Mouse (Mus musculus) erythroblast, embryonic 14.5 days (primary cell): ENCODE measurements around the gene Tbx21. TPM values are rescaled to one million over a fixed set of nuclear protein-coding genes. Genes with fewer than 3 reads are reported as not detected.

Experiments
- H3K27me3 ChIP-seq: 2 replicates; pipeline ENCODE4 v1.6.1; 2012; ENCODE audit warnings: inconsistent platforms; ENCODE audit not compliant: control insufficient read depth
- H3K36me3 ChIP-seq: 2 replicates; pipeline ENCODE4 v1.6.1; 2012; ENCODE audit warnings: mild to moderate bottlenecking, inconsistent platforms; ENCODE audit not compliant: control insufficient read depth
- H3K4me1 ChIP-seq: 2 replicates; pipeline ENCODE4 v1.6.1; 2012; ENCODE audit warnings: inconsistent platforms; ENCODE audit not compliant: control insufficient read depth
- H3K4me3 ChIP-seq: replicated peaks from 2 replicates; pipeline ENCODE3; 2012; ENCODE audit warnings: moderate library complexity, mild to moderate bottlenecking, inconsistent platforms
- H3K9me3 ChIP-seq: 2 replicates; pipeline ENCODE4 v1.6.1; 2012; ENCODE audit warnings: low read length, inconsistent platforms, mixed read lengths; ENCODE audit not compliant: control insufficient read depth
- GATA1 ChIP-seq: IDR thresholded peaks from 2 replicates; pipeline ENCODE4 v1.6.1; 2012; ENCODE audit warnings: low read length, inconsistent platforms, mixed read lengths
- TAL1 ChIP-seq: IDR thresholded peaks from 3 replicates; pipeline ENCODE4 v1.6.1; 2012; ENCODE audit warnings: low read length, inconsistent platforms, mixed read lengths
- polyA plus RNA-seq: library from polyadenylated mRNA; stranded (reverse); fragments of >175 nt; gene quantifications from 2 replicates; pipeline ENCODE4 v1.2.3, GENCODE M21; 2012

Gene Tbx21
- polyA plus RNA-seq, 1 experiment, result not detected

DNA sequence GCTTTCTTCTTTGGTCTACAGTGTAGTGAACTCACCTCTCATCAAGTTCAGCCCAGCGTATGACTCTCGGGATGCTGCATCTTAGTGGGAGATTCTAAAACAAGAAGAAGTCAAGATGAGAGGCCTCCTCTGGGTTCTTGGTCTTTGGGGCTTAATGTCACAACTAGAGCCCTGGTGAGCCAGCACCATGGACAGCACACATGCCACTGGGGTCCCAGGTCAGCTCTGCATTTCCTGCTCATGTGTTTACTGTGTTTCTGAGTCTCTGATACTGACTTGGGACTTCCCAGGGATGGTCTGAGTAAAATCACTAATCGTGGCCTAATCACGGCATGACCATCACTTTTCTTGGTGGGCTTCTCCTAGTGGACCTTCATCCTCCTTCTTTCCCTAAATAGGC, 36.4 kb downstream of the Tbx21 start:
- H3K27me3 ChIP-seq, result peaks cover 6% of the 10 kb centered on the region
- H3K9me3 ChIP-seq, result peaks cover 7% of the 10 kb centered on the region
- TF ChIP-seq TAL1 (no peak), GATA1 (no peak)

DNA sequence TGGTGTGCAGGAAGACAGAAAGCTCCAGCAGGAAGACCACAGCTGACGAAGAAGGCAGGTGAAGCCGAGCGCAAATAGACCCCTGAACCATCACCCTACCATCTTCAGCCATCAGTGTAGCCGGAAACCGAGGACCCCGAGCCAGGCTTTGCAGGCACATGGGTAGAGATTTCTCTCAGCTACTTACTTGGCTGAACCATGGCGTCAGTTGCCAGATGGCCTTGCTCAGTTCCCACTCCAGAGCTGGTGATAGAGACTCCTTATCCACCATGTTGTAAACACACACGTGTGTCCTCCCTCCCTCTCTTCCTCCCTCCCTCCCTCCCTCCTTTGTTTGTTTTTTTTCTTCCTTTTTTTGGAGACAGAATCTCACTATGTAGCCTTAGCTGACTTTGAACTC, 40.9 kb downstream of the Tbx21 start:
- Histone ChIP-seq H3K9me3 (no peaks in the 10 kb centered on the region), H3K36me3 (no peaks in the 10 kb centered on the region), H3K4me3 (no peak overlapping the region), H3K27me3 (no peaks in the 10 kb centered on the region), H3K4me1 (no peaks in the 10 kb centered on the region)
- TF ChIP-seq GATA1 (no peak), TAL1 (no peak)

More for the DNA sequence above, 36.4 kb downstream of the Tbx21 start:
- Histone ChIP-seq H3K4me3 (no peak overlapping the region), H3K4me1 (no peaks in the 10 kb centered on the region), H3K36me3 (no peaks in the 10 kb centered on the region)

- H3K4me1 ChIP-seq, result no peaks in the 10 kb centered on the region
- no peaks in the 10 kb centered on the region for H3K9me3 ChIP-seq
- no peak overlapping the region for H3K4me3 ChIP-seq
- no peak for TF ChIP-seq TAL1
- no peak for TF ChIP-seq GATA1
- H3K27me3 ChIP-seq, result no peaks in the 10 kb centered on the region
- H3K36me3 ChIP-seq, result peaks cover 11% of the 10 kb centered on the region
These were observed 42.6 kb downstream of the Tbx21 start for GRCm38 (mm10) chr11:97072533-97072932.

GRCm38 (mm10) chr11:97071129-97071528, 44.0 kb downstream of the Tbx21 start:
- TF ChIP-seq GATA1 (no peak), TAL1 (no peak)
- no peaks in the 10 kb centered on the region for H3K27me3 ChIP-seq
- H3K4me3 ChIP-seq, result no peak overlapping the region
- H3K9me3 ChIP-seq, result no peaks in the 10 kb centered on the region
- H3K36me3 ChIP-seq, result peaks cover 16% of the 10 kb centered on the region
- H3K4me1 ChIP-seq, result no peaks in the 10 kb centered on the region; the same call in 1 of the 2 replicates

GRCm38 (mm10) chr11:97069770-97070169, 45.4 kb downstream of the Tbx21 start:
- Histone ChIP-seq H3K4me1 (no peaks in the 10 kb centered on the region; the same call in 1 of the 2 replicates), H3K4me3 (no peak overlapping the region), H3K36me3 (peaks cover 16% of the 10 kb centered on the region), H3K27me3 (no peaks in the 10 kb centered on the region), H3K9me3 (no peaks in the 10 kb centered on the region)
- TF ChIP-seq GATA1 (no peak), TAL1 (no peak)

GRCm38 (mm10) chr11:97069333-97069732, 45.8 kb downstream of the Tbx21 start:
- Histone ChIP-seq H3K27me3 (no peaks in the 10 kb centered on the region), H3K36me3 (peaks cover 16% of the 10 kb centered on the region), H3K4me1 (no peaks in the 10 kb centered on the region; the same call in 1 of the 2 replicates), H3K4me3 (no peak overlapping the region), H3K9me3 (no peaks in the 10 kb centered on the region)
- no peak for TF ChIP-seq GATA1
- TF ChIP-seq TAL1, result no peak

DNA sequence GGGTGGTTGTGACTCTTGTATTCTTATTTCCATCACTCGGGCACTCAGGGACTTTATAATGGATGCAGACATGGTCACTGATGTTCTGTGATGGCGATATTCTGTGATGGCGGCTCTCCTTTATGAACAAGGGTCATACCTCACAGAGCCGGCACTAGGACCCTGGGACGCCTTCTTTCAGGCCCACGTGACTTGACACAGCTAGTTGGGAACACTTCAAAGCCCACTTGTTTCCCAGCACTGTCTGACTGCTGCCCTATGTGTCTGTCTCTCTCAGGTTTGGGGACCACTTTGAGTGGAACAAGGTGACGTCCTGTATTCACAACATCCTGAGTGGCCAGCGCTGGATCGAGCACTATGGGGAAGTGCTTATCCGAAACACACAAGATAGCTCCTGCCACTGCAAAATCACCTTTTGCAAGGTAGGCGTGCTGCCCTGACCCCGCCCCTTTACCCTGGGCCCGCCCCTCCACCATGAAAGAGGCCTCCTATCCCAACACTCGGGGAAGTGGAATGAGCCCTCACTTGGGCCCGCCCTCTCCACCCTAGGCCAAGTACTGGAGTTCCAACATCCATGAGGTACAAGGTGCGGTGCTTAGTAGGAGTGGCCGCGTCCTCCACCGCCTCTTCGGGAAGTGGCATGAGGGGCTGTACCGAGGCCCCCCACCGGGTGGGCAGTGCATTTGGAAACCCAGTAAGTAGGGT, 48.3 kb downstream of the Tbx21 start:
- H3K4me1 ChIP-seq, result no peaks in the 10 kb centered on the region; the same call in 1 of the 2 replicates
- no peaks in the 10 kb centered on the region for H3K27me3 ChIP-seq
- TF ChIP-seq TAL1 (no peak), GATA1 (no peak)
- no peaks in the 10 kb centered on the region for H3K9me3 ChIP-seq
- peaks cover 16% of the 10 kb centered on the region for H3K36me3 ChIP-seq
- H3K4me3 ChIP-seq, result no peak overlapping the region

DNA sequence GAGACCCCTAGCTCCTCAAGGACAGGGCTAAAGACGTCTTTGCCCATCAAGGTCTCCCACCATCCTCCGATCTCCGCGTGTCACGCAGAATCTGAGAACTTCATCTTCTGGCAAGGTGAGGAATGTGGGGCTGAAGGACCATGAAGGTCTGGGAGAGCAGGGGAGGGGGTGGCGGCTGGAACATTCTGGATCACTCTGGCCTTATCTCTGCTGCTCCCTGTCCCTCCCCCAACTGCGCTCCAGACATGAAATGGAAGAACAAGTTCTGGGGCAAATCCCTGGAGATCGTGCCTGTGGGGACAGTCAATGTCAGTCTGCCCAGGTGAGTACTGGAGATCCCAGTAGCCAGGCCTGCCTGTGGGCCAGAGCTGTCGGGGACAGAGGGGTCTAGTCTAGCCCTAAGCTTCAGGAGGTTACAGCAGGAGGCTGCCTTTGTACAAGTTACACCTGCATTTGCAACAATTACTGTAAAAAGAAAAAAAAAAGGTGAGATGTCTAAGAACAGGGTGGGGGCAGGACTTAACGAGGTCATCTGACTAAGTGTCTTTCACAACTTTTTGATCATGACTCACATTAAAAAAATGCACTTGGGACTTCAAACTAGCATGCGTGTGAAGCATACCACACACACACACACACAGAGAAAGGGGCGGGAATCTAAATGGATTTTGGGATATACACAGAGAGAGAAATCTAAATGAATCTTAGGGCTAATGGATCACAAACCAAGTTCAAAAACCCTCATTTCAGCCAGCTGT, 49.4 kb downstream of the Tbx21 start:
- no peaks in the 10 kb centered on the region for H3K27me3 ChIP-seq
- H3K9me3 ChIP-seq, result no peaks in the 10 kb centered on the region
- H3K36me3 ChIP-seq, result peaks cover 24% of the 10 kb centered on the region
- H3K4me1 ChIP-seq, result peaks cover 9% of the 10 kb centered on the region
- TF ChIP-seq GATA1, result no peak
- TF ChIP-seq TAL1, result no peak
- no peak overlapping the region for H3K4me3 ChIP-seq

DNA sequence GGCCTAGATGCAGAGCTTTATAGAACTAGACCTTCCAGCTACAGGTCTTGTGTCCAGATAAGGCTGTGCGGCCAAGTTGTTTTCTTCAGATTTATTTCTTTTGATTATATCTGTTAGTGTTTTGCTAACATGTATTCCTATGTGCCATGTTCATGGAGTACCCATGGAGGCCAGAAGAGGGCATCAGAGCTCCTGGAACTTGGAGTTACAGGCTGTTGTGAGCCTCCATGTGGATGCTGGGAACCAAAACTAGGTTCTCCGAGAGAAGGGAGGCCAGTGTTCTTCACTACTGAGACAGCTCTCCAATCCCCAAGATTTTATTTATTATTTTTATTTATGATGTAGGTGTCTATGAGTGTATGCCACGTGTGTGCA, 51.2 kb downstream of the Tbx21 start:
- H3K36me3 ChIP-seq, result peaks cover 31% of the 10 kb centered on the region
- no peak for TF ChIP-seq TAL1
- TF ChIP-seq GATA1, result no peak
- H3K27me3 ChIP-seq, result no peaks in the 10 kb centered on the region
- H3K4me1 ChIP-seq, result peaks cover 9% of the 10 kb centered on the region
- H3K4me3 ChIP-seq, result no peak overlapping the region
- H3K9me3 ChIP-seq, result no peaks in the 10 kb centered on the region

GRCm38 (mm10) chr11:97063274-97063920, 51.7 kb downstream of the Tbx21 start:
- H3K4me3 ChIP-seq, result no peak overlapping the region
- TF ChIP-seq GATA1 (no peak), TAL1 (no peak)
- no peaks in the 10 kb centered on the region for H3K9me3 ChIP-seq
- H3K4me1 ChIP-seq, result peaks cover 9% of the 10 kb centered on the region
- peaks cover 31% of the 10 kb centered on the region for H3K36me3 ChIP-seq
- H3K27me3 ChIP-seq, result no peaks in the 10 kb centered on the region
